Mouse (Mus musculus) adrenal gland, adult 18-20 months (tissue): ENCODE measurements around the gene Eml1. TPM values are rescaled to one million over a fixed set of nuclear protein-coding genes. Genes with fewer than 3 reads are reported as not detected.

Experiments
- DNase-seq, 2 experiments: peaks; one replicate each; pipeline ENCODE4 v3.0.0; 2021 to 2022; ENCODE audit warnings: low spot score in 2 of 2
- total RNA-seq, 2 experiments: library from RNA; stranded (reverse); gene quantifications; 1 replicate in 1 of 2; 2 replicates in 1 of 2; pipeline ENCODE4 v1.2.3; 2021

Gene Eml1
- total RNA-seq, 2 experiments from 2014 or later = 19.7 to 19.9 TPM

DNA sequence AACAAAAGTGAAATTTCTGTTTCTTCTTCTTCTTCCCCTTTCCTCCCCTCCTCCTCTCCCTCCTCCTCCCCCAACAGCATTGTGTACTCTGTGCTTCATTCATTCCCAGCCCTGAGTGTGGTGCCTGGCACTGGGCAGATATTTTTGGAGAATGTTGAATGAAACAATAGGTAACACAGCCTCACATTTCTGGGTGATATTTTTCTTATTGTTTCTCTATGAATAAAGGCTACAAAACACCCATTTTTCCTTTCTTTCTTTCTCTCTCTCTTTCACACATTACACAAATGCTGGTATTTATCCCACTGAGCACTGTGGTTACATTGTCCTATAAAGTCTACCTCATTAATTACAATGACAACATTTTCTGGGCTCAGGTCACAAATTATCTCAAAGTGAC is 48.8 kb downstream of the Eml1 start:
- DNase-seq = no peak

DNA sequence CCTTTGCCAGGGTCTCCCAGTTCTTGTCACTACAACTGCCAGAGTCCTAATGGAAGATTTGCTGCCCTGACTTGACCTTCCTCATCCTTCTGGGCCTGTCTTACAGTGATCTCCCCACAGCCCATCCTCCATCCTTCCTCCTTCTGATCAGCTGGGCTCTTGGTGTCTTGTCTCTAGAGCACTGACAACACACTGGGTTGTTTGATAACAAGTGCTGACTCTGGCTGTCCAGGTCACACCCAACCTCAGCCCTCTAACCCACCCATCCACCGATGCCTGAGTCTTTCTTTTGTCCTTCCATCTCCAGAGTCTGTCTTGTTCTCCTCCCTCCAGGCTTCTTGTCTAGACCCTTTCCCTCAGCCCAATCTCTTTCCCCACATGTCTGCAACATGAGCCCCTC is 50.7 kb downstream of the Eml1 start:
- no peak for DNase-seq

DNA sequence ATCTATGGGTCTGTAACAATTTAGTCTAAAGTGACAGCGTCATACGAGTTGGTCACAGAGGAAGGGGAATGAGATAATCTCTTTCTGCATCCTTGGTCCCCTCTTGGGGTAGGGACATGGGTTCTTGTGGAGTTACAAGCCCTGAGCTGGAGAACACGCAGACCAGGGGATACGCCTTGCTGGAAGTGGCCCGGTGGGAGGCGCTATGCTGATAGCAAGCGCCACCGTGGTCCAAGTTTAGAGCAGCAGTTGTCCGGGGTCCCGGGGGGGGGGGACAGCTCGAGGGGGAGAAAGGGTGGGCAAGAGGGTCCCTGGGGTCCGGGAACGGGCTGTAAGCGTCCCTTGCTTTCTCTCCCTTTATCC is 51.7 kb downstream of the Eml1 start:
- DNase-seq = no peak

DNA sequence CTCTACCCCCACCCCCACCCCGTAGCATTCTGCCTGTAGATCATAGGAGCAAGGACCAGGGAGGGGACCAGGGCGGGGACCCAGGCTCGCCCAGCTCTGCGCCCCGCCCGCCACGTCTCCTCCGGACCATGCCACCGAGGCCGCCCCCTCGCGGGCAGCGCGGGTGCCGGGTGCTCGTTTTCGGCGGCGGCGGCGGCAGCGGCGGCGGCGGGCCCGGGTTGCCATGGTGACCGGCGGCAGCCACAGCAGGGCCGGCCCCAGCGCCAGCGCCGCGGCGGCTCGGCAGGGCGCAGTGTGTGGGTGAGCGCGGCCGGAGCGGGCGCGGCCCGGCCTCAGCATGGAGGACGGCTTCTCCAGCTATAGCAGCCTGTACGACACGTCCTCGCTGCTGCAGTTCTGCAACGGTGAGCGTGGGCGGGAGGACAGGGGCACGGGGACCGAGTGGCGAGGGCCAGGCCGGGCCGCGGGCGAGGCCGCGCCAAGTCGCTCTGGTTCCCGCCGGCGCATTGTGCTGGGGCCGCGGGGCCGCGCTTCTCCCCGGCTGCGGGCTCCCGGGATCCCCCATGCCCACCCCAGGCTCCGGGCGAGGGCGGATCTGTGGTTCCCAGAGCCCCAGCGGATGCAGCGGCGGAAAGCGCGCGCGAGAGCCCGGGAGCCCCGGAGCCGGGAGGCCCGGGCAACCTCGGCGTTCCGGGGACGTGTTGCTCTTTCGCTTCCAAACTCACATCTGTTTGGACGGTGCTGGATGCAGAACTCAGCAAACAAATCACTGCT is 52.3 kb downstream of the Eml1 start:
- peak; percentile 93 for DNase-seq

DNA sequence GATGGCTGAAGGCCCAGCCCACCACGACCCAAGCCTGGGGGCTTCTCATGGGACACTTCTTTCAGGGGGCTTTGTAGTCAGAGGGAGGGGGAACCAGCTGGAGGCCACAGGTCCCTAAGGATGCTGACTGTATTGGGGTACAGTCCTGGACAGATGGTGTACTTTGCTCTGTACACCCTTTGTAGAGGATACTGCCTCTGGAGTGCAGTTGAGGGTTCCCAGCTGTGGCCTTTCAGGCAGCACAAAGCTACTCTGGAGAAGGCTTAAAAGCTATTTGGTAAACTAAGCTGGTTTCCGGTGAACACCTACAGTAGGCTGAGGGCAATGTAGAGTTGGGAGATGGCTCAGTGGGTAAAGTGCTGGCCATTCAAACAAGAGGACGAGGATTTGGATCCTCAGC is 60.2 kb downstream of the Eml1 start:
- DNase-seq = no peak

DNA sequence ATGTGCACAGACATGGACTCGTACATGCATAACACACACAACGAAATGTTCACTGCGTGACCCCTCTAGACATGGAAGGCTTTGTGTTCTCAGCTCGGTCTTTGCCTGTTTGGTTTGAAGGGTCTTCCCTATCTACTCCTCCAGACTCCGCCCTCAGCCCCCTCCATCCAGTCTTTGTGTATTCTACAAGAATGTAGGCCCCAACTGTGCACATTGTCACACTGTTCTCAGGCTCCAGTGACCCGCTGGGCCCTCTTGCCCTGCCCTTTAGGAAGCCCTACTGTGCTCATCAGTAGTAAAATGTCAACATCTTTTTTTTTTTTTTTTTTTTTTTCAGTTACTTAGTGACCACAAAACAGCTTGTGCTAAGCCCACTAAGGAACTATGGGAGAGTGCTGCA is 61.0 kb downstream of the Eml1 start:
- DNase-seq = no peak

DNA sequence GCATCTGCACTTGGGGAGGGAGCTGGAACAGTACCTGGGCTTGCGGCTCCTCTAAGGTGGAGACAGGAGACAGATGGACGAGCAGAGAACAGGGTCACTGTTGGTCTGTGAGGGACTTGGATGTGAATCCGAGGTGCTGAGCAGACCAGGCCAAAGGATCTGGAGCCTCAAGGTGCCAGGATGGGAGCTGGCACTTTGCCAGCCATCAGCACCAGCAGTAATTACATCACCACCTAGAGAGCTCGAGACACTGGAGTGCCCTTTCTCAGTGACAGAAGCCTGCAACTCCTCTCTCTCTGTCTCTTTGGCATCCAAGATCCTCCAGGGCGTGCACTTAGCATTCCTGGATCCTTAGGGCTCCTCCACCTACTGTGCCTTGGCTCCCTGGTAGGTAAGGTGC is 61.8 kb downstream of the Eml1 start:
- no peak for DNase-seq

DNA sequence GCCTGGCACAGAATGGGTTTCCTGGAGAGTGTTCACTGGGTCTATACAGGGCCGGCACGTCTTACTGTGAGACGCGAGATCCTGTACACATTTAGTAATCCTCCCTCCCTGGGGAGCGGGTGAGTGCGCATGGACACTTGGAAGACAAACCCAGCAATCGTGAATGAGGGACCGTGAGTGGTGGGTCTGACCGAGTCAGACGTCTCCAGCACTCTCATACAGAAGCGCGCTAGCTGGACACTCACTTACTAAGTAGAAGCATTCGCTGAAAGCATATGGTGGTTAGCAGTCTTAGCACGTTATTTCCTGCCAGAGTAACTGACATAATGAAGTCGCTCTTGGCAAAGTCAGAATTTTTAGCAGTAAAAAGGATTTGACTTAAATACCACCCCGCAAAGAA is 62.3 kb downstream of the Eml1 start:
- no peak for DNase-seq

DNA sequence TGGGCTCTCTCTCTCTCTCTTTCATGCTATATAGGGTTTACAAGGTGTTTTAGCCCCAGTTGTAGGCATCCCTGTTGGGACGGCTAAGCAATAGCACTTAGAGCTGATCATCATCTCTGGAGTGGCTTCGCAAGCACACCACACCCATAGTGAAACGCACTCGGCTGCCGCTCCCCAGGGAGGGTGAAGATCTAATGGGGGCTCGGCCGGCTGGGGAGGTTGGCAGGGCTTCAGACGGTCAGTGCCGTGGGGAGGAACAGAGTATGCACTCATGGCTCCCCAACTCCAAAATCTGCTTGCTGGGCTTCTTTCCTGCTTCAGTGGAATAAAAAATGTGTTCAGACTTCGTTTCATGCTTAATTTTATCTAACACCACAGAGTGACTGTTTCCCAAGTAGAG is 62.7 kb downstream of the Eml1 start:
- DNase-seq = no peak

DNA sequence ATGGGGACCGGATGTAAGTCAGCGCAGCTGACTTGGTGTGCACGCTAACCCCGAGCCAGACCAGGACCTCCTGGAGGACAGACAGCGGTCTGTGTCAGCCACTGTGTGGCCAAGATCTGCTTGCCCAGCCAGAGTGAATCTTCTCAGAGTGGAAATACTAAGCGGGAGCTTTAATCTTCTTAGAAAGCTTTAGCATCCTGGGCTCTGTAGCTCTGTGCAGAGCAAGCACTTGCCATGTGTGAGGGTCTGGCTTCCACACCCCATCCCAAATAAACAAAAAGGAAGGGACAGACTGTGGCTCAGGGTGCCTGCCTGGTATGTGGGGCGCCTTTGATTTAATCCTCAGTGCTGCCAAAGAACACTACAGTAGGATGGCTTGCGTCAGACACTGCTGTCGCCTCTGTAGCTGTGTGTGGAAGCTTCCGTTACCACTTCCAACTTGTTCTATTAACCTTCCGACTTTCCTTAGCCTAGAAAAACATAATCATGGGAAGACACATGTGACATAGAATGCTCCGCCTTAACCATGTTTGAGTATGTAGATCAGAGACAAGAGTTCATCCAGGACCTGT is 64.8 kb downstream of the Eml1 start:
- DNase-seq = no peak

DNA sequence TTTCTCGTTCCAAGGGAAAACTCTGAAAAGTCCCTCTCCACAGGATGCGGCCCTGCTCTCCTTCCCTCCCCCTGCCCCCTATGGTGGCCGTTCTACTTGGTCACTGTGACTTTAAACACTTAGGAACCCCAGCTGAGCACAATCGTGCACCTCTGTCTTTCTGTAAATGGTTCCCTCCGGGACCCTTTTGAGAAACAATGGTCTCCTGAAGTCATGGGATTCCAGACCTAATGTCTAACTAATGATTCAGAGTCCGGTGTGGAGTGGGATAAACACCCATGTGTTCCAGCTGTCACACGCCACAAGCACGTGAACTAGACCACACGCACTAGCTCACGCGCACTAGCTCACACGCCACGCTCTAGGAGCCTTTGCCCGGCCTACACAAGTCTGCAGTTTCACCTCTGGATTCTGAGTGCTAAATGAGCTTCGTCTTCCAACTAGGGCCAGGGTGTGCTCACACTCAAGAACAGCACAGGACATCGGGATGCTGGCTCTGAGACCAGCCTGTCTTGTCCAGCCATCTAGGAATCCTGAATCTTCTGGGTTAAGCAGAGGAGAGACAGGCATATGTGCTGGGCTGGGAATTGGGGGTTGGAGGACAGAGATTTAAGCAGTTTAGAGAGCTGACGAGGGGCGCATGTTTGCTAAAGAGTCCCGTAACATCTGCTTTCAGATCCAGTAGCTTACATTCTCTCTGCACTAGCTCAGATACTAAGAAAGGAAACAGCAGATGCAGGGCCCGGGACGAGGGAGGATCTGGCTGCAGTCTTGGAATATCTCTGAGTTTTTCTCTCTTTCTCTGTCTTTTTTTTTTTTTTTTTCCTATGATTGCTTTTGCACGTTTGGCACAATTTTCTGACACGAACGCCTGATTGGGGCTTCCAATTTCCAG is 65.5 kb downstream of the Eml1 start:
- DNase-seq = no peak

DNA sequence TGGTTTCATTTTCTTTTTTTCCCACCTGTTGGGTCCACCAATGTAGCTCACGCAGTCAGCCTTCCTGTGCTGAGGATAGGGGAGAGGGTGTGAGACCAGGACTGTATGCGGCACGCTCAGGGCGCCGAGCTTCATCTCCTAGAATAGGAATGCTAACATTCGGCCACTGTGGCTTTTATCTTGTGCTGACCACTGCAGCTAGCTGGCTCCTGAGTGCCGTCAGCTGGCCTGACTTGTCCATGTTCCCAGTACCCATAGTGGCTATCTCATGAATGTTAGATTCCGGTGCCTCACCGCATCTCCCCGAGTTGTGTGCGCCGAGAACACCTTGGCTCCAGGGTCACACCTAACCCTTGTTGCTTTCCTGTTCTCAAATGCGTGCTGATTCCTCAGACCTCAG is 66.7 kb downstream of the Eml1 start:
- no peak for DNase-seq

DNA sequence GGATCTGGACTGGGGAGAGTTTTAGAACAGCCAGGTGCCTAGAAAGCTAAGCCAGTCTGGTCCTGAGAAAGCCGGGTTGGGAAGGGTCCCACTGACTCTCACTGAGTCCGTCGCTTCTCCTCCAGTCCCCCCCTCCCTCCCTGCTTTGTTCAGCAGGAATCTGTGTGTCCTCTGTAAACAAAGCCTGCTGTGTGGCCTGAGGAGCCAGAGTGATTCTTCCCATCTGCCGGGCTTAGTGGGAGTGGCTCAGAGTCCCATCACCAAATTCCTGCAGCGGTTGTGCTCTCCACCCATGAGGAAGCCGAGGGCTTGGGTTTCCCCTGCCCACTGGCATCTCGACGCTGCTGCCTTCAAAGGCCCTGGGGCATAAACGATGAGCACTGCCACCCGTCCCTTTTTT is 72.5 kb downstream of the Eml1 start:
- no peak for DNase-seq

DNA sequence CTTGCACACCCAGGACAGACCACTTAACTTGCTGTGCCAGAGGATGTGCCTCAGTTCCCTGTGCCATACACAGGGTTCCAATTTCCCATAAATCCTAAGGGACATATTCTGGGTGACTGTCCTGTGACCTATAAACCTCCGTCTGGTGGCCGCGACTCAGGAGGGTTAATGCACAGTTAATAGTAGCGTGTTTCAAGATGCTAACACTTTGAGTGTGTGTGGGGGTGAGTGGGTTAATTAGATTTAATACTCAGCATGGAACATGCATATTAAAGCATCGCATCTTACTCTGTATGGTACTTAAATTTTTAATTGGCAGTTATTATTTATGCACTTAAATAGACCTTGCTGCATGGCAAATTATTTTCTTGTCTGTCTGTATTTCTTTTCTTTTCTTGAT is 73.0 kb downstream of the Eml1 start:
- no peak for DNase-seq

DNA sequence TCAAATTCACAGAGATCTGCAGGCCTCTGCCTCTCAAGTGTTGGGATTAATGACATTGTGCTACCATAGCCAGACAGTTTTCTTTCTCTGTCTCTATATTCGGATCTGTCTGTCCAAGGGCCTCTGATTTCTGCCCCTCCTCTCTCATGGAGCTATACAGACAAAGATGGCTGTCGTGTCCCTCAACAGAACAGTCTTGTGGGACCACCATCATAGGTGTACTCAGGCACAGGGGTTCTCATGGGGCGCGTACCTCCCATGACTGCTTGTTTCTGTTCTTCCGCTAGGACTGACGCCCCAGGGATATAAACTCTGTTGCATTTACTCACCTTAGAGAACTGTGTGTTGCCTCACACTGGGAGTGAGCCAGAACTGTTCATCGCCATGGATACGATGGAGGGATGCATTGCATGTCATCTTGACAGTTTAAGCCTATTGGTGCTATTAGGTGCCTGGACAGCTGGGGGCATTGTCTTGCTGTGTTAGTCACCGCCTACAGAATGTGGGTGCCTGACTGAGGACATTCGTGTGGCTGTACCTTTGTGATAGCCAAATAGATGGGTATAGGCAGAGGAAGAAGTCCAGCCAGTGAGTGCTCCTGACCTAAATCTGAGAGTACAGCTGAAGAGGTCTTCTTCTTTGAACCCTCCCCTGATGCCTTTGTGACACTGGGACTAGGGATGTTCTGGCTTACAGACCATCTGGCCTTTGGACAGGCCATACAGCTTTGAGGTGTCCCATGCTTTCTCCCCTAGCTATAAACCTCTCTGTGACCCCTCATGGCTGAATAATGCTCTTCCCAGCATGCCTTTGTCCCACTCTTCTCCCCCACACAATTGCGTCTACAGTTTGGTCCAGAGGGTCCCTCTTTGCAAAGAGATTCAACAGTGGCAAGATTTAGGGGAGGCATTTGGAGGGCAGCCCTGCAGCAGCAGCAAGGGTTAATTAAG is 73.7 kb downstream of the Eml1 start:
- DNase-seq = no peak

DNA sequence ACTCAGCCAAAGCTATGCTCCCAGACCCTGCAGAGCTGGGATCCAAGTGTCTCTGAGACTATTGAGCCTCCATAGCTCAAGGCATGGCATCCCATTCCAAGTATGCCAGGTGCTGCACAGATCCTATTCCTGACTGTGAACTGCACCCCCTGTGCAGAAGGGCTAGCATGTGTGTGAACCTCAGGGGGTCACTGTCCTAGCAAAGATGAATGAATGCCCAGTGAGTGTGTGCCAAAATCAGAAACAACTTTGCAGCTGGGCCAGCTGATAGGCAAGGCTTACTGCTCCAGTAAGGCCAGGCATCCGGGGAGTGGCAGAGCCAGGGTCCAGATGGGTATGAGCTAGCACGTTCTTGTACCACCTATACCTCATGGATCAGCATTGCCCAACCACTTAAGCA is 76.0 kb downstream of the Eml1 start:
- no peak for DNase-seq

DNA sequence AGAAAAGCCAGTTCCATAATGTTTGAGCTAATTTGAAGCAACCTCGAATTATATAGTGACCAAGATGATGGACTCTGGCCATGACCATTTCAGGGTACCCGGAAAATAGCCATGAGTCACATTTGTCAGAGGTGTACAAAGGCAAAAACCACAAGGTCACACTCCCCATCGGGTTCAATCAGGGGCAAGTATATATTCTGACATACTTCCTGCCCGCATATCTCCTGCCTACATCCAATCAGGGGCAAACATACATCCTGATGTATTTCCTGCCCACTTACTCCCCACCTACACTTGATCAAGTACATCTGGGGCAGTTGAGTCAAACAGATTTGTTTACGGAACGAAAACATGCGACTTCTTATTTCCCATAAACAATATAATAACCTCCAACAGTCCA is 77.6 kb downstream of the Eml1 start:
- DNase-seq = no peak

DNA sequence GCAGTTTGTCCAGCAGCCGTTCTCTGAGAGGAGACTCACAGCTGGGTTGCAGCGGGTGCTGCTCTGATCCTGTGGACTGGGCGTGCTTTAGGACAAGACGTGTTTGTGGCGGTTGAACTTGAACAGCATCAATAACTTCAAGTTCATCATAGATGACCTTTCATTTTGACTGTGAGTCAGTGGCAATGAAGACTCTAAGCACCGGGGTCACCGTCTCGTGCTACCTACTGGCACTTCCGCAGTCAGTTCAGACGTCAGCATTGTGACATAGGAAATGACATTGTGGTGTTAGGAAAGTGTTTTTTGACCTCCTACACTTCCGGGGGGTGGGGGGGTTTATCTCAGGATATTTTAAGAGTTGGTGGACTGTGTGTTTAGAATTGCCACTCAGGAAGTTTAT is 79.2 kb downstream of the Eml1 start:
- DNase-seq = peak in 1 of 2 experiments; percentile 15

DNA sequence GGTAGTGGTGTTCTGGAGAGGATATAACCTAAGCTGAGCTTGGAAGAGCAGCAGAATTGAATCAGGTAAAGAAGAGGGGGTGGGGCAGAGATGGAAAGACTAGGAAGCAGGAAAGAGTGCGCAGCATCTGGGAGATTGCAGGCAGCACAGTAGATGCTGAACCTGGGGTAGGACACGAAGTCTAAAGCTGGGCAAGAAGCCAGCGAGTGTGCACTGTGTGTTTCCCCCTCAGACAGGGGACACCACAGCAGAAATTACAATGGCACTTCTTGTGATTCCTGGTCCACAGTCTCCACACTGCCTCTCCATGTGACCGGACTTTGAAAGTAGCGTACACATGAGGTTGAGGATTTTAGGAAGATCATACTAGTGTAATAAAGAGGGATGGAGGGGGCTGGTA is 79.8 kb downstream of the Eml1 start:
- peak in 1 of 2 experiments; percentile 16 for DNase-seq

DNA sequence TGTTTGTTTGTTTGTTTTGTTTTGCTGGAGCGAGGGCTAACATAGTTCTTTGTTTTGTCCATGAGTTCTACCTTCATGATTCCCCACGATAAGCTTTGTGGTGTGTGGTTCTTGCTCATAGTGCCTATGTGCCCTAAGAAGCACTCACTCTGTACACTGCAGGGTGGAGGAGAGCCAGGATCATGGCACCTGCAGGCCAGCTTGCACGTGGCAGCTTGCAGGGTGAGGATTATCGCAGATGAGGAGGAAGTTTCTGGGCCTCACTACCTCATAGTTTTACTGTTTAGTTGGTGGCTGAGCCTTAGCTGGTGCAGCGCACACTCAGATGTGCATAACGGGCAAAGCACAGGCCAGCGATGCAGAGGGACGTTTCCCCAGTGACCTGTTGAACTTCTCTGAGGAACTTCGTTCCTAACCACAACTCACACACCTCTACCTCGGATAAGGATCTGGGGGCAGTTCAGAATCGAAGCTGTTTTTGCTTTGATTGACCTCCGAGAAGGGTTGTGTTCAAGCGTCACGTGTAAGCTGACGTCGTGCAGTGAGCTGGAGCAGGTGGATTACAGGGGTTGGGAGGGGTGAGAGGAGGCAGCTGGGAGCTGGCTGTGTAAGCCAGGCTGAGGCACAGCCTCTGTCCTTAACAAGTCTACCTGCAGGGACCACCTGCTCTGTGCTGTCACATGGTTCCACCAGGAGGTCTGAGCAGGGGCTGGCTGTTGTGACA is 81.6 kb downstream of the Eml1 start:
- DNase-seq = no peak
